Mouse (Mus musculus) embryo, embryonic 11.5 days (tissue): ENCODE data around the gene Gstm2.
"Not testable (repeated sequence)": the region's sequence is repeated elsewhere in the genome, so short reads cannot be mapped to it uniquely, and the experiment has no call there.

ENCODE experiments used
- DNase-seq: peaks from one replicate; pipeline ENCODE4 v3.0.0-alpha.2; 2012; ENCODE audit warnings: low read depth, low spot score

Gene Gstm2

GRCm38 (mm10) chr3:107996576-107996975 is 10.3 kb upstream of the Gstm2 start:
- no peak for DNase-seq

- DNase-seq, result not testable (repeated sequence)
Measured at GRCm38 (mm10) chr3:107995974-107996373, 9.7 kb upstream of the Gstm2 start.

GRCm38 (mm10) chr3:107985141-107985540 is 1.1 kb downstream of the Gstm2 start:
- DNase-seq, result not testable (repeated sequence)

GRCm38 (mm10) chr3:107984471-107984870 is 1.8 kb downstream of the Gstm2 start:
- no peak for DNase-seq

GRCm38 (mm10) chr3:107983771-107984170 is 2.5 kb downstream of the Gstm2 start:
- no peak for DNase-seq

- DNase-seq, result no peak
Measured at GRCm38 (mm10) chr3:107982726-107983125, 3.5 kb downstream of the Gstm2 start.

- DNase-seq, result no peak
Measured at GRCm38 (mm10) chr3:107981261-107981660, 5.0 kb downstream of the Gstm2 start.

GRCm38 (mm10) chr3:107977691-107978090 is 8.6 kb downstream of the Gstm2 start:
- DNase-seq, result no peak

GRCm38 (mm10) chr3:107974237-107974636 is 12.0 kb downstream of the Gstm2 start:
- DNase-seq, result no peak

DNA sequence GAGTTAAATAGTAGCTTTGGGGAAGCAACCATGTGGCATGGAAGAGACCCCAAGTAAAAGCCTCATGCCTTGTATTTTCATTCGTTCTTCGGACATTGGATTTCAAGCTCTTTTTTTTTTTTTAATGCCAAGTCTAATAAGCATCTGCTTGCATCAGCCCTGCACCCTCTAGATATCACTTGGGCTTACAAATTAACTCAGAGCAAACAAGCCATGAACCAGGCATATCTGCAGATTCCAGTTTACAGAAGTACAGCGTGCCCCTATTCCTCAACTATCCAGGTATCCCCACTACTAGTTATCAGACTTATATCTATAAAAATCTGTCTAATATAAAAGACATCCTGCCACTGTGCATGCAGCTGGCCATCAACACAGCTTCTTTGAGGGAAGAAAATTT is 14.2 kb downstream of the Gstm2 start:
- no peak for DNase-seq

GRCm38 (mm10) chr3:107971101-107971500 is 15.2 kb downstream of the Gstm2 start:
- DNase-seq, result not testable (repeated sequence)

- DNase-seq, result no peak
Measured at GRCm38 (mm10) chr3:107968724-107969395, 17.4 kb downstream of the Gstm2 start, which contains the start of gene Gstm3. Gstm3 (minus strand) TSS chr3:107969283.

DNA sequence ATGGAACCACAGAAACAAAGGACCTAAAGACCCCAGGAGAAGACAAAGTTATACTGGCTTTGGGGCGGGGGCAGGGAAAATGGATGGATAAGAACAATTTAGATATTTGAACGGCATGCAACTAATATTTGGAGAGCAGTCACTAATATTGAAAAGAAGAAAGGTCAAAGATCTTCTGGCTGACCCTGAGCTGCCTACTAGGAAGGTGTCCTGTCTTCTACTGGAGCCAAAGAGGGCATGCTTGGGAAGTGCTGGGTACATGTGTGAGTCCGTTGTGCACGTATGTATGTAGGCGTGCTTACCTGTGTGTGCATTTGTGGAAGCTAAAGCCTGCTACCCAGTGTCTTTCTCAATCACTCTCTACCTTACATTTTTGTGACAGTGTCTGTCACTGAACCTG is 19.6 kb downstream of the Gstm2 start:
- no peak for DNase-seq

DNA sequence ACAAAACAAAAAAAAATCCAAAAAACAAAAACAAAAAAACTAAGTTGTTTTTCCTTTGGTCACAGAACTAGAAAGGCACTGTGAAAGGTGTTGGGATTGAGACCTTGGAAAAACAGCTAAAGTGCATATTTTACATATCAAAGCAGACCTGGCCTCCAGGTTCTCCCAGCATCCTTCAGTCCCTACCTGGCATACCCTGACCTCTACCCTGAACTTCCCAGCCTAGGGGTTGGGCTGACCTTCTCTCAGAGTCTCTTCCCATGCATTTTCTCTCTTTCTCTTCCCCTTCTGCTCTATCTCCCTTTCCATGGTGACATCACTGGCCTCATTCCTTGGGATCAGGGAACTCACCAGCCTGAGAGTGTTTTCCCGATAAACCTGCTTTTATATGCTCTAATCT is 20.7 kb downstream of the Gstm2 start:
- DNase-seq, result no peak

GRCm38 (mm10) chr3:107964656-107965308 is 21.5 kb downstream of the Gstm2 start:
- no peak for DNase-seq

- DNase-seq, result no peak
Measured at GRCm38 (mm10) chr3:107964026-107964425, 22.2 kb downstream of the Gstm2 start.

DNA sequence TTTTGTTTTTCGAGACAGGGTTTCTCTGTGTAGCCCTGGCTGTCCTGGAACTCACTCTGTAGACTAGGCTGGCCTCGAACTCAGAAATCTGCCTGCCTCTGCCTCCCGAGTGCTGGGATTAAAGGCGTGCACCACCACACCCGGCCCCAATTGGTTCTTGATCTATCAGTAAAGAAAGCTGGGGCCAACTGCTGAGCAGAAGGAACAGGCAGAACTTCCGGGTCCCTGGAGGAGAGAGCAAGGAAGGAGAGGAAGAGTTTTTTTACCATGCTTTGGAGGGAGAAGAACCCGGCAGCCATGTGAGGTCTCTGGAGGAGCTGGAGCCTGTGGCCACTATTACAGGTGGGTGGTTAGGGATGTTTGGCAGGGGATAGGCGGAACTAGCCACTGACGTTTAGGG is 31.0 kb downstream of the Gstm2 start:
- not testable (repeated sequence) for DNase-seq

DNA sequence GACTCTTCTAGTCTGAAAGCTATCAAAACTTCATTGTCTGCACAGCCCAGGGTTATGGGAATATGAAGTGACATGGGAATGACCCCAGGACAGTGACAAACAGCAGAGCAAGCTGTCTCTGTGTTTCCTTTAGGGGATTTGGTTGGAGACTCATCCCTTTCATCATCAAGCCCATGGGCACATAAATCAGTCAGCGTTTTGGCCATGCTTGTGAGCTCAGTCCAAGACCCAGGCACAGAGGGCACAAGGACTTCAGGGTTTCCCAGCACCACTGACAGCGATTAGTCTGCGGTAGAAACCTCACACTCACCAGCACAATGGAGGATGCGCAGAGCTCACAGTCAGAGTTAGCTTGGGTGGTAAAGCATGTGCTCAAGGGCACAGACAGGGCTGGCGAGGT is 32.3 kb downstream of the Gstm2 start:
- no peak for DNase-seq

- no peak for DNase-seq
Measured at GRCm38 (mm10) chr3:107953328-107953755, 32.9 kb downstream of the Gstm2 start.

GRCm38 (mm10) chr3:107950531-107950930 is 35.7 kb downstream of the Gstm2 start:
- no peak for DNase-seq

- DNase-seq, result not testable (repeated sequence)
Measured at GRCm38 (mm10) chr3:107949461-107949860, 36.8 kb downstream of the Gstm2 start.

- no peak for DNase-seq
Measured at GRCm38 (mm10) chr3:107945729-107946128, 40.5 kb downstream of the Gstm2 start.
